Mouse (Mus musculus): Measurements from ENCODE around the gene Gm1113.

DNA sequence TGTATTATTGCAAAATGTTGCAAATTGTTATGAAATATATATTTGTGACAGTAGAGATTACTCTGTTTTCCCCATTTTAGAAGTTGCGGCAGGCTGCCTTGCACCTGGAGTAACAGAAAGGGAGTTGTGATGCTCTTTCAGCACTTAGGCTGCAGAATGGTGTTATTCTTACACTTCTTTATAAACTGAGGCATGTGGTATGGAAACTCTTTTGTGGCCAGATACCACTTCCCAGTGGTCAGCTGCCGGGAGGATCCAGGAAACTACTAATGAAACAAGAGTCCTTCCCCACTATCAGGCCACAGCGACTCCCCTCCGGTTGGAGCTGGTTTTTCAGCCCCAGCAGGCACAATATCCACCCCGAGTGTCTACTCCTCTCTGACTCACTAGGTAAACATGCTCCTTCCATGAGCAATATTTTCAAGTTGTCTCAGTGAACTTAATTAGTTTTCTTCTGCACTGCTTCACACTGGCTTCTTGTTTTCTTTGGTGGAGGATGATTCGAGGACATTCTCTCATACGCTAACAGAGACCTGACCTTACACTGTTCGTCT, 50.7 kb downstream of the Gm1113 start:
- TF ChIP-seq CTCF (conservative IDR thresholded peaks at IDR 0.05; ENCODE audit: low read length) (no peak), NANOG (IDR thresholded peaks at IDR 0.05; ENCODE audit: borderline replicate concordance, low read length) (no peak), POU5F1 (IDR thresholded peaks at IDR 0.05; ENCODE audit: borderline replicate concordance, low read length) (no peak)

All from E14TG2a.4 (cell line).